Mouse (Mus musculus) urinary bladder, postnatal 36 days (tissue): ENCODE measurements around the gene Rims4.
A peak's percentile ranks its signal among the peaks of the same experiment; 100 is the strongest.

Experiments used
- DNase-seq, 2 experiments: peaks; one replicate each; pipeline ENCODE4 v3.0.0; 2022; ENCODE audit warnings: low spot score in 2 of 2, mixed read lengths in 1 of 2

Rims4 gene

DNA sequence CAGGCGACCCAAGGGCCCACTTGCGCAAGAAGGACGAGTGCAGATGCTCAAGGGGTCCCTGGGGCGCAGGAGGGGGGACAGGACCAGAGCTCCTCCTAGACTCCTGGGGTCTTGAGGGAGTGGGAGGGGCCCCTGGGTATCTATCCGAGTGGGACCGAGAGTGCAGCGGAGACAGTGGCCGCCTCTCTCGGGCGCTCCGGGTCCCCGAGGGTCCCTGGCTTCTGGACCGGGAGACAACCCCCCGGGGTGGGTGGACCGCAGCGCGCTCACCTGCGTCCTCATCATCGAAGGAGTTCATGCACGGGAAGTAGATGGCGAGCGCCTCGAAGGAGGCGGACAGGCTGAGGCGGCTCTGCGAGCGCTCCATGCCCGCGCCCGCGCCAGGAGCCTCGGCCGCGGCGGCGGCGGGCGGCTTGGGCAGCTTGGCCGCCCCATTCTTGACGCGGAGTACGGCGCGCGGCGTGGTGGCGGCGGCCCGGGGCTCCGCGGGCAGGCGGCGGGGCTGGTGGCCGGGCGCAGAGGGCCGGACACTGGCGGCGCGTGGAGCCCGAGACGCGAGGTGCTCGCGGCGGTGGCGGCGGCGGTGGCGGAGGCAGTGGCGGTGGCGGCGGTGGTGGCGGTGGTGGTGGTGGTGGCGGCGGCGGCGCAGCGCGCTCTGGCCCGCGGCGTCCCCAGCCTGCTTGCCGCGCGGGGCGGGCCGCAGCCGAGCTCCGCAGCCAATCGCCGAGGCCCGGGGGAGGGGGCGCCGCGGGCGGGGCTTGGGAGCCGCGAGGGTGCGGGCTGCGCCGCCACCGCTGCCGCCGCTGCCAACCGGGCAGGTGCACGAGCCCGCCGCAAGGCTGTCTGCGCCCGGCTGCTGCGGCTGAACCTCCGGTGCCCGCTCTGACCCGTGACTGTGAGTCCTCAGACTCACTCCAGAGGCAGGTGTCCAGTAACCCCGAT is at the start of gene Rims4:
Rims4 (minus strand) TSS at position 367 of the 942 bp plus-strand sequence.
- peak in 1 of 2 experiments; percentile 11 for DNase-seq

DNA sequence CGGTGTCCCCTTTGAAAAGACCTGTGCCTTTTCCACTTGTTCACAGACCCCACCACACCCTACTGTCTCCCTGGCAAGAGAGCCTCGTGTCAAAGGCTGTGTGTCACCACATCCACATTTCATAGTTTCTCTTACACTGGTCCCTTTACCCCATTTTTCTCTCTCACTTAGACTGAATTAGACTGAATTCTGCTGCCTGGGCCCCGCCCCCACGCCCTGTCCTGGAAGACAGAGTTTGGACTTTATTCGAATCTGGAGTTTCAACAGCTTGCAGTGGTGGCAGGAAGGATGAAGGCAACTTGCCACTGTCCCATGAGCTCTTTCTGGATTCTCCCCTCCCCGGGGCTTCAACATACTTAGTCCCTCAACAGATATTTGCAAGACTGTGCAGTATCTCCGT is 47.2 kb upstream of the Rims4 start:
- peak in 1 of 2 experiments; percentile 18 for DNase-seq

DNA sequence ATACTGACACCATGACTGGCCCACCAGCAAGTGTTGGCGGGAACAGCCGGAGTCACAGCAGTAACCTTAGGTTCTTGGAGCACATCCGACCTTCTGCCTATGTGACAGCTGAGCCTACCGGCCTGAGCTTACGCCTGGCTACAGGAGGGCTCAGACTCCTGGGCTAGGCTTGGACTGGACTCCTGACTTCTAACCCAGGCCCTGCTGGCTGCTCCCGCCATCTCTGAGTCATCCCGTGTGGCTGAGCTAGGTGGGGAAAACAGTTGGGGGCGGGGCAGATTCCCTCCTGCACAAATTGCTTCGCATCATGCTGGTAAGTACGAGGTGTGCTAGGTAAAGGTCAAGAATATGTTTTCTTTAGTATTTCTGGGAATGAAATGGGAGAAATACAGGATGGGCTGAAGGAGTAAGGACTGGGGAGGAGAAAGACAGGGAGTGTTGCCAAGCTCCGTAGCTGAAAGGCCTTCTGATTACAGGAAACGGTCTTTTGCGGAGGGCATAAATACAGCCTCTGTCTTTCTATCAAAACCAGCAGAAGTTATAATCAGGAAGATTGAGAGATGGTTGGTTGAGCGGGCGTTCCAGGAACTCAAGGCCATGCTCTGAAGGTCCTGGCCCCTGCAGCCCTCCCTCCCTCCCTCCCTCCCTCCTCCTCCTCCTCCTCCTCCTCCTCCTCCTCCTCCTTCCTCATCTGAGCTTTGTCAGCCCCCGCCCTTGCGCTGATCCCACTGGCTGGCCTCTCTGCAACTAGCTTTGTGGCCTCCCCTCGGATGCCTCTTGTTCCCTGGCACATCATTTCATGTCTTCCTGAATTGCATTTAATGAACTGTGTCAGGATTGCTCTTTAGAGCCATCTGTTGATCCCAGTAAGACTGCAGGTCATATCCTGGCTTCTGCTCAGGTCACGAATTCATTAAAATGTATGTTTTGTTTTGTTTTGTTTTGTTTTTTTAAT is 46.4 kb upstream of the Rims4 start:
- DNase-seq, result no peak

DNA sequence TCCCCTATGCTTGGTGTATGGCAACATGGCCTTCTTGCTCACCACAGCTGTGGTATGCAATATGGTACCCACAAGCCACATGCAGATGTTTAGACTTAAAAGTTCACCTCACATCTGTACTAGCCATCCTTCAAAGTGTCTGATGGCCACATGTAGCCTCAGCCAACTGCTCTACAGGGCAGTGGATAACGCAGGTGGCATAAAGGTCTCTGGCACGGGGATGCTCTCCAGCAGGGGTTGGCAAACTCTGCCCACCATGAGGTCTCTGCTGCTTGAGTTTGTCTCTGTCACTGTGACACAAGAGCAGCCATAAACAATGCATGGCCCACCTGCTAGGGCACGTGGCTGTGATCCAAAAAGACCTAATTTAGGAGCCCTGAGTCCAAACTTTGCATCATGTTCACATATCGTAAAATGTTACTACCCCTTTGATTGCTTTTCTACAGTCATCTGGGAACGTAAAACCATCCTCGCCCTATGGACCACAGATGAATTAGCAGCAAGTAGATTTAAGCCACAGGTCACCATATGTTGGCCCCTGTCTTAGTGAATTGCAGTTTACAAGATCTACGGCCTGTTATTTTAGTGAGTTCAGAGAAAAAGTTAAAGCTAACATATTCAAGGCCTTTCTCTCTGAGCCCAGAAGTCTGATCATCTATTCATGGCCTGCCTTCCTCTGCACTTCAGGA is 35.3 kb upstream of the Rims4 start:
- no peak for DNase-seq

DNA sequence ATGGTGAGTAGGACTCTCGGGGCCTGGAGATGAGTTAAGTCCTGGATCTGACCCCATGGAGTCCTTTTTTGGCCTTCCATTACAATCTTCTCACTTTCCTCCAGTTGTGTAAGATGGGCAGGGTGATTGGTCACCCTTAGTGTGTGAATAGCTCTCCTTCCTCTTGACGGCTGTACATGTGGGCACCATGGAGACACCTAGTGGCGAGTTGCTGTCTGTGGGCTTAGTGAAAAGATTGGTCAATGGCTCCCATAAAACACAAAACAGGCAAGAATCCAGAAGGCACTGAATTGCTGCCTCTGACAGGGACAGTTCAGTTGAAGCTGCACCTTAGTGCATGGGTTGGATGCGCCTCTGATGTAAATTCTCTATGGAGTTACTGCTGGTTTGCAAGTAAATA is 33.3 kb upstream of the Rims4 start:
- peak; percentile 30 to 56 for DNase-seq

DNA sequence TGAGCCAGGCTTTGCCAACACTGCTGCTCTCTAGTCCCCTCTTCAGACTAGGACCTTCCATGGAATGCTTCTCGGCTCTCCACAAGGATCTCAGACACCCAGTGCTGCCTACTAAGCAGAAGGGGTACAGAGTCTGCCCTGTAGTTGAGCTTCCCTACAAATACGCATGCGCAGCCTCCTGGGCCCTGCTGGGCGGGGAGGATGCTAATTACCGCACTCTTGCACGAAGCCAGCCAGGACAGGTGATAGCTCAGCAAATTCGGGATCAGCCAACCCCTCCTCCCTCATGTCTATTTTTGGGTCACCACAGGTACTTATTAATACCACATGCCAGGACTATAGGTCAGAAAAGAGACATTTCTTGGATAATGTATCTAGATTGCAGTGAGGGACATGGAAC is 29.5 kb upstream of the Rims4 start:
- no peak for DNase-seq

DNA sequence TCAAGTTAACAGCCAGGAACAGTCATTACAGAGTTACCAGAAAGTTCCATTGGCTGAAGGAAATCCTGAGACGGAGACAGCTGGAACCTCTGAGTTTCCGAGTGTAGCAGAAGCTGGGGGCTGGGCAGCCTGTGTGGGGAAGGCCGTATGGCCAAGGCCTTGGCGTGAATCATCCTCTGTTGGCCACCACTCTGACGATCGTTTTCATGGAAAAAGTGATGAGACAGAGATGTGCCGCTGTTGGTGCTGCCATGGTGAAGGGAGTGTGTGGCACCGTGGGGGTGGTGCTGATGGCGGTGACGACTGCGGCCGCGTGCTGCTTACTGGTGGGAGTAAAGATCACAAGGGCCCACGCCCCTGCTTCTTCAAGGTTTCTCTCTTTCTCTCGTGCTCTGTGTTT is 27.7 kb upstream of the Rims4 start:
- DNase-seq, result no peak

DNA sequence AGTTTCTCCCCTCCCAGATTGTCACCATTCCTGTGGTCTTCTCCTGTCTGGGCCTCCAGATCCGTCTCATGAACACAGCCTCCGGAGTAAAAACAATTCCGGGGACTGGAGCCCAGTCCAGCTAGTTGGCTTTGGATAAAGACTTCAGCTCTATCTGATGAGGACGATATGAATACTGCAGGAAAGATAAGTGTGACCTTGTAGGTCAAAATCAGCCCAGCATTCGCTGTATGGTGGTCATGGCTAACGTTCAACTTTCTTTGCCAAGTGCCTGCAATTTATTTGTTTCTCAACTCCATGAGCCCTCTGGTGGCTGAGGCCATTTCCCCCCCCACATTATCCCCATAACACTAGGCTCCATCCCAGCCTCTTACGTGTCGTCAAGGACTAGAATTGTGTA is 26.0 kb upstream of the Rims4 start:
- DNase-seq, result no peak

DNA sequence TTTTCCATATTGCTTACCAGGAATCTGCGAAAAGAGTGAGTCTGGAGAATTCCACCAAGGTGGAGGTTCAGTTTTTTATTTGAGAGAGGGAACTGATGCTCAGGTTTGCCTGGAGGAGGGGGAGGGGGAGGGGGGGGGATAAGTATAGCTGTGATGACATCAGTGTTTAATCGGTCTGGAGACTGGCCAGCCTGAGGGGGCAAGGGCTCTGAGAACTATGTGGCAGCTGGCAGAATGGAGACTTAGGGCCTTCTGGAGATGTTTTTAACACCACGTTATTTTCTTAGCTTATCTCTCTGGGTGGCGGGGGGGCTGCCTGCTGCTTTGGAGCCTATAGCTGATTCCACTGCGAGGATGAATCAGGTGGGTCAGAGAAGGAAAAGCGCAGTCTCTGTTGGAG is 24.6 kb upstream of the Rims4 start:
- no peak for DNase-seq

DNA sequence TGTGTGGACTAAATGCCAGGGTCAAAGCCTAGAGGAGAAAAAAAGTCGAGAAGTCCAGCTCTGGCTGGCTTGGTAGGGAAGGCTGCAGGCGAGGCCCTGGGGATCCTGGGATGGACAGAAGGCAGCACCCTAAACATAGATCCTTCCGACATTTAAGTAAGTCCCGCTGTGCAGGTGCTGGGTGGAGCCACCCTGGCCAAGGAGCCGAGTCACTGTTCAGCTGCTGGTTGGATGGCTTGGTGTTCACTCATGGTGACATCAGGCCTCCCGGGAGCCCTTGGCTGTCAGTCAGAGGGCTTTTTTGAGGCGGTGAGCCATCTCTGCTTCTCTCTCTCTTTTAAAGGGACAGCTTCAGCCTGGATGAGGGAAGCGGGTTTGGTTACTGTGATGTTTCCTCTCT is 21.0 kb upstream of the Rims4 start:
- peak in 1 of 2 experiments; percentile 33 for DNase-seq

DNA sequence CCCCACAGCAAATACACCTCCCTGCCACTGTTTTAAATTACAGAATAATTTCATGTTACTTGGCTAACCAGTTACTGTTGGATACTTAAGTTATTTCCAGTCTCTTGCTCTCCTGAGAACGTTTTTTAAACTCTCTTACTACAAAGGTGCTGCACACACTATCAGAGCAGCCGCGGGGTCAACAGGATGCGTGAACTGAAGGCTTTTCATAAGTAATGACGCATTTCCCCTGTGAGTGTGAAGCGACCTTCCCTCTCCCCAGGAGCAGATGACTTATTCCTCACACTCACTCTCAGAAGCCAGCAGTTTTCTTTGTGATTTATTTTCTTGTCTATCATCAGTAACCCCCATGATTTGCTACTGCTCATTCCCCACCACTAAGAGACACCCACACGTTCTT is 13.7 kb upstream of the Rims4 start:
- no peak for DNase-seq

DNA sequence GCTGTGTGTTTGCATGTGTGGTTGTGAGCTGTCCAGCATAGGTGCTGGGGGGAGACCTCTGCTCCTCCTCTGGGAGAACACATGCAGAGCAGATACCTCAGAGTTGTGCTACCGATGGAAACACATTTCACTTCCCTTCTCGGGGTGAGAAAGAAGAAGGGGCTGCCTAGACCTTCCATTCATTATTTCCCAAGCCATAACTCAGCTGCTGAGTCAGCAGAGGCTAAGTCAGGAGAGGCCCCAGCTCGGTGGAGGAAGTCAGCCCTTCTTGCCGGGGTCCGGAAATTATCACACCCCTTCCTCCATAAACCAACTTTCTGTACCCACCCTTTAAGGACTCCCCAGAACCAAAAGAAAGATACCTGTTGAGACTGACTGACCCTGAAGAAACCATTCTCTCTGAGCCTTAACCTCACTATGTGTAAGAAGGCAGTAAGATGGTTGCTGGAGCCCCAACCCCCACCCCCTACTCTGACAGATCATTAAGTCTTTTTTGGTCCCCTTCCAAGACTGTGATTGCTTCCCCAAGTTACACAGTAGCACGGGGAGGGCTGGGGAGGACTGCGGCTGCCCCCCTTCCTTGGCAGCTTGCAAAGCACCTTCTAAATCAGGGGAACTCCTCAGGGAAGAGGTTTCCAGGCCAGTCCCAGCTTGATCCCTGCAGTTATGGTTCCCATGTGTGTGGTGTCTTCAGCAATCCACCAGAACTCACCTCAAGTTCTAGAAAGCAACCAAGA is 10.1 kb upstream of the Rims4 start:
- no peak for DNase-seq

DNA sequence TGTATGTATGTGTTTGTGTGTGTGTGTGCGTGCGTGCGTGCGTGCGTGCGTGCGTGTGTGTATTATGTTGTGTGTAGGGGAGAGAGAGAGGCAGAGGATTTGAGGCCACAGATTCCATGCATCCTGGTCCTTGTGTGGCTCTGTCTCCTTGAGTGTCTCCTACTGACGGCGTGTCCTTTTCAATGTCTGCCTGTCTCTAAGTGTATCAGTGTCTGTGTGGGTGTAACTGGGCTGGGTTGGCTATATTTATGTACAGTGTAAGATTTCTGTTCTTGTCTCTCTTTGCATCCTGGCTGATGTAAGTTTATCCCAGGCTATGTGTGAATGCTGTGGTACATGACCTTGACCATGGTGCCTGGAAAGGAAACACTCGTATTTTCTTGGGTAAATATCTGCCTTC is 6.6 kb upstream of the Rims4 start:
- DNase-seq, result no peak

DNA sequence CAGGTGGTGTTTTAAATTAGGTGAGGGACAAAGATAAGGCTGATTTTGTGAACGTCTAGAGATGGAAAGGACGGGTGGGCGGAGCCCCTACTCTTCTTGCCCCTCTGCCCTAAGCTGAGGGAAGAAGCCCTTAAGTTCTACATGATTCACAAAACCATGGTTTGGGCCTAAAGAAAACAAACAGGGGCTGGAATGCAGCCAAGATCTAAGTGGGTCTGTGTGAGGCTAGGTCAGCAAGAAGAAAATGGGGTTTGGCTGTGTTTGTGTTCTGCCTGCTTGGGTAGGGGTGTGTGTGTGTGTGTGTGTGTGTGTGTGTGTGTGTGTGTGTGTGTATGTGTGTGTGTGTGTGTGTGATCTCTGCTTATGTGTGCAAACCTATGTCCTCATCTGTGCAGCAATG is 6.0 kb upstream of the Rims4 start:
- no peak for DNase-seq

DNA sequence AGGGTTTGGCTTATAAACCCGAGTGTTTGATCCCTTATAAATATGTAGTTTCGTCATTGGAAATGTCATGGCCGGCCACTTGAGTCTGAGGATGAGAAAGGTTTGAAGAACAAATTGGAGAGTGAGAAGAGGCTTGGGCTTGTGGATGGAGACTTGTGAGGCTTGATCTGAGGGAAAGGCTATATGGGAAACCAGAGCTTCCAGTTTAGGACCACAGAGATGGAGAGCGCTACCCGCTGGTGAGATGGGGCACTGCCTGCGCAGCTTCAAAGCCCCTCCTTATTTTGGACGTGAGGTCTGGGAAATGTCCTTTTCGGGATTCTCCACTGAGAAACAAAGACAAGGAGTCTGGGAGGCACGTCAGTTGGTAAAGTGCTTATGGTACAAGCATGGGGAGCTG is 4.6 kb upstream of the Rims4 start:
- DNase-seq, result no peak

DNA sequence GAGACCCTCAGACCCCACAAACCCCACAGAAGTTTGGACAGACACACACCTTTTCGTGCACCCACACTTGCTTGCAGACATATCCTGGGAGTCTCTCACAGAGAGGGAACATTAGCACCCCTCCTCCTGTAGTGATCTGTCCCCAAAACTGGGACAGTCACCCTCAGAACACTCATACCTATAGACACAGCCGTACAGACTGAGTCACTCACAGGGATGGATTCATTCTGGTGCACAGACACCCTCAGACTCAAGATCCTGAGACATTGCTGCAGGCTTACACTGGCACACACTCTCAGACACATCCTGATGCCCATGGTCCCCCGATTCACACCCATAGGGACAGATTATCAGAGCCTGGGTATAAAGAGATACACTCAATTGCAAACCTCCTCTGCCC is 1.1 kb upstream of the Rims4 start:
- DNase-seq, result no peak

DNA sequence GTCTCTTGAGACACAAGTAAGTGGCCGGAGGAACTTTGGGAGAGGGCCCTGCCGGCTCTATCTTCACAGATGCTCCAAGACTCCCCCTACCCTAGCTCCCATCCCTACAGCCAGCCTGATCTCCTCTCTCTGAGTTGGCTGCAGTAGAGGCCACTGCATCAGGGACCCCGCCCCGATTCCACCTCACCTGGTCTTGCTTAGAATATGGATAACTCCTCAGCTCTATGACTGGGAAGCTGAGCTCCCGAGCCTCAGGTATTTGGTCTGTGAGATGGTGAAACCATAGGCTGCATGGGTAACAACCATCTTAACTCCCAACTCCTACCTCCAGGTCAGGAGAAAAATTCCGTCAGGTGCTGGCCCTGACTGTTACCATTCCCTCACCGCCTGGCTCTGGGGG is 1.8 kb downstream of the Rims4 start:
- no peak for DNase-seq

DNA sequence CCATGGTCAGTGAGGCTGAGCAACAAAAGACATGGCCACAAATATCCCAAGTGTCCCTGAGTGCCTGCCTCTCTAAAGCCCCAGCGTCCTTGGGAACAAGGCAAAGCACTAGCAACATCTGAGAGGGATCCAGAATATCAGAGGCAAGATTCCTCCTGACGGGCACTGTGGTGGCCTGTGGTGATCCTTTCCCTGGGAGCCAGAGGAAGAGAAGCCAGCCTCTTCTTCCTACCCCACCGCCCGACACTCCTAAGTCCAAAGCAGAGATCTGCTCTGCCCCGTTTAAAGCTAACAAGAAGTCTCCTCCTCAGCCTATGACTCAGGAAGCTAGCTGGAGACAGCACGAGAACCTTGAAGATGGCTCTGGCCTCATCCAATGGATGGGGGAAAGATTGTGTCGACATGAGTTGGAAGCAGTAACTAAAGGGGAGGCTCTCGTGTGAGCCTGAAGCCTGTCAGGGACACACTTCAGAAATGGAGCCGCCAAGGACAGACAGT is 3.1 kb downstream of the Rims4 start:
- DNase-seq, result no peak

DNA sequence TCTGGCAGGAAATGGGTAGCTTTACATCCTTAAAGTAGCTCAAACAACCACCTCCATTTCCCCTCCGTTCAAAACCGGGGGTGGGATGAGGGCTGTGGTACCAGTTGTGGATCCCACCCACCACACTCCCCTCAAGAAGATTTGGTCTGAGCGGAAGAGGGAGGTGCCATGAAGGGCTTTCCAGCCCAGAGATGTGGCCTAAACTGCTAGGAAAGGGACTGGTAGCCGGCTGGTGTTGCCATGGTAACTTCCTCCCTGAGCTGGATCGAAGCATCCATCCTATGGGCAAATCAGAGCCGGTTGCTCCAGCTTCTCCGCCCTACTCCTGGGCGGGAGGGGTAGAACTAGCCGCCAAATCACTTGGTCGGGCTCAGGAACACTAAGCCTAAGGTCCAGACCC is 4.4 kb downstream of the Rims4 start:
- DNase-seq, result no peak

DNA sequence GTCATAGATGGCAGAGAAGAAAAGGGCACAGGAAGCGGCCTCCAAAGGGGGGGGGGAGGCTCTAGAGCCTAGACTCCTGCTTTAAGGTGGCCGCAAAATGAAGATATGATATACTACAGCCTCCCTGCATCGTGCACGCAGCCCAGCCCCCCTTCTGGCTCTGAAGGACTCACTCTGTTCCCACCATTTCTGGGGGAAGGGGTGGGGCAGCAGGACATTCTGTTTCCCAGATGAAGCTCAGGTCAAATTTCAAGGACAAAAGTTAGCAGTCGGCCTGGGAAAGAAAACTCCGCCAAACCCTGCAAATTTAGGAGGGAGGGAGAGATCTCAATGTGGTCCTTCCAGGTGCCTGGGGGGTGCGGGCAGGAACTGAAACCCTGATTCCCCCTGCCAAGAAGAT is 4.8 kb downstream of the Rims4 start:
- no peak for DNase-seq

DNA sequence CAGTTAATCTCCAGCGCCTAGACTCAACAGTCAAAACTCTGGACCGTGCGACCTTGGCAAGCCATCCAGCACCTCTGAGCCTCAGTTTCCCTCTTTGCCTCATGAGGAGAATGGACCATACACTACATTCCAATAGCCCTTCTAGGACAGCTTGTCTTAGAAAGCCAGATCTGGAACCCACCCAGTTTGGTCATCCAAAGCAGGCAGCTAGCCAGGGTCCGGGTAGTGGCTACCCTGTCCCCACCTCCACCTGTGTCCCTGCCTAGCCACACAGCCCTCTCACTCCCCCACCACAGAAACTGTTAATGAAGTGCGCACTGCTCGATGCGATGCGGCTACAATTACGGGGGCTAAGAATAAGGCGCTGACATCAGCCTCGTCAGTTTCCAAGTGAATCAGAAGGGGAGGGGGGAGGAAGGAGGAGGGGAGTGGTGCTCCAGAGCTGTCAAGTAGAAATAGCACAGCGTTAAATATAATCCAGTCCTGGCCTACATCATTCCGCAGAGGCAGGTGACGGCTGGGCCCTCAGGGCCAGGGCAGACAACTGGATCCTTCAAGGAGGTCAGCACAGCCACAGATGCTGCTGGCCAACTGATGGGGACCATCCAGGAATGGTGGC is 6.5 kb downstream of the Rims4 start:
- DNase-seq, result no peak
